Mouse (Mus musculus): ENCODE data around the gene Armc5. TPM values are rescaled to one million over a fixed set of nuclear protein-coding genes. Genes with fewer than 3 reads are reported as not detected.

The Armc5 gene
- polyA plus RNA-seq (2016; fragmentation: Nextera tagmentation; extraction: Ambion mirVana) = 15.3 and 15.7 TPM in 2 replicates

GRCm38 (mm10) chr7:128236856-128237592, at the start of gene Armc5:
Gene Armc5, plus strand, starts transcription at chr7:128237342.
- peak within 1 kb of the TSS; percentile 85 for H3K9ac ChIP-seq
- H3K36me3 ChIP-seq = peaks cover 35% of the 10 kb centered on the region
- peak within 1 kb of the TSS; percentile 78 for H3K4me2 ChIP-seq
- 25% methylated on average over 37 of the region's 37 CpGs for WGBS
- H3K4me1 ChIP-seq (replicated peaks) = peaks cover 16% of the 10 kb centered on the region
- no peaks in the 10 kb centered on the region for H3K9me3 ChIP-seq (replicated peaks)
- peak; percentile 26; the same call in 1 of the 2 replicates for ATAC-seq (ENCODE audit: insufficient number of reproducible peaks, low FRiP score)
- no peaks in the 10 kb centered on the region for H3K27me3 ChIP-seq (replicated peaks)
- peak within 1 kb of the TSS; percentile 78 for H3K4me3 ChIP-seq
- peak within 1 kb of the TSS; percentile 97 for H3K27ac ChIP-seq (ENCODE audit: poor library complexity, severe bottlenecking)

DNA sequence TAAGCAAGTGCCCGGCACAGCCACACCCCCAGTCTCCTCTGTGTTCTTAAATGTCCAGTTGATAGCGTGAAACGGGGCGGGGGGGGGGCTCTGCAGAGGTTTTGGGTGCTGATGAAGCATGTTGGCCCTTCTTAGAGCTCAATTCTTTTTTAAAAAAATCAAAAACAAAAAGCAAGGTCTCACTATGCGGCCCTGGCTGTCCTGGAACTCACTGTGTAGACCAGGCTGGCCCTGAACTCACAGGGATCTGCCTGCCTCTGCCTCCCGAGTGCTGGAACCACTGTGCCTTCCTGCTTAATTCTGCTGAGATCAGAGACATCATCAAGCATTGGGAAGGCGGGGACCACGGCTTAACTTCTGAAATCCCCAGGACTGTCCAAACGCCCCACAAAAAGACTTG, 35.5 kb upstream of the Armc5 start:
- peaks cover 5% of the 10 kb centered on the region; the same call in 1 of the 2 replicates for H3K4me1 ChIP-seq (replicated peaks)
- WGBS = 87% methylated on average over 9 of the region's 9 CpGs
- 0 out of 2 replicates have a peak, but pooled peaks cover 6% of the 10 kb centered on the region for H3K9me3 ChIP-seq (replicated peaks)
- no peak overlapping the region for H3K4me2 ChIP-seq
- no peaks in the 10 kb centered on the region for H3K27me3 ChIP-seq (replicated peaks)
- no peak overlapping the region for H3K9ac ChIP-seq
- H3K4me3 ChIP-seq = no peak overlapping the region
- ATAC-seq (ENCODE audit: insufficient number of reproducible peaks, low FRiP score) = no peak
- H3K27ac ChIP-seq (ENCODE audit: poor library complexity, severe bottlenecking) = no peak overlapping the region
- peaks cover 5% of the 10 kb centered on the region; the same call in 1 of the 2 replicates for H3K36me3 ChIP-seq

DNA sequence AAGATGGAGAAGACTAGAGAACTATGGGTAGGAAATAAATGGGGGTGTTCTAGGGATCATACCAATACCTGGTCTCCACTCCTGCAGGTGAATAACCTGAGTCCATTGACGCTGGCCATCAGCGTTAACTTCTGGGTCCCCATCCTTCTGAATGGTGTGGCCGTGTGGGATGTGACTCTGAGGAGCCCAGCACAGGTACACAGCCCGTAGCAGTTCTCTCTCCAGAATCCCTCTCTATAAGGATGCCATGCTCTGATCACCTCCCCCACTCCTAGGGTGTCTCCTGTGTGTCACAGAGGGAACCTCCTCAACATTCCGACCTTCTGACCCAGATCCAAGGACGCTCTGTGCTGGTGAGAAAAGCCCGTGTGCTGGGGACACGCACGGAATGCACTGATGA, 34.1 kb upstream of the Armc5 start:
- Histone ChIP-seq H3K9me3 (replicated peaks) (0 out of 2 replicates have a peak, but pooled peaks cover 6% of the 10 kb centered on the region), H3K27ac (ENCODE audit: poor library complexity, severe bottlenecking) (no peak overlapping the region), H3K4me1 (replicated peaks) (peaks cover 8% of the 10 kb centered on the region; the same call in 1 of the 2 replicates), H3K9ac (no peak overlapping the region), H3K4me2 (no peak overlapping the region), H3K27me3 (replicated peaks) (no peaks in the 10 kb centered on the region), H3K4me3 (no peak overlapping the region), H3K36me3 (peaks cover 5% of the 10 kb centered on the region; the same call in 1 of the 2 replicates)
- ATAC-seq (ENCODE audit: insufficient number of reproducible peaks, low FRiP score) = no peak
- WGBS = 69% methylated on average over 9 of the region's 9 CpGs

DNA sequence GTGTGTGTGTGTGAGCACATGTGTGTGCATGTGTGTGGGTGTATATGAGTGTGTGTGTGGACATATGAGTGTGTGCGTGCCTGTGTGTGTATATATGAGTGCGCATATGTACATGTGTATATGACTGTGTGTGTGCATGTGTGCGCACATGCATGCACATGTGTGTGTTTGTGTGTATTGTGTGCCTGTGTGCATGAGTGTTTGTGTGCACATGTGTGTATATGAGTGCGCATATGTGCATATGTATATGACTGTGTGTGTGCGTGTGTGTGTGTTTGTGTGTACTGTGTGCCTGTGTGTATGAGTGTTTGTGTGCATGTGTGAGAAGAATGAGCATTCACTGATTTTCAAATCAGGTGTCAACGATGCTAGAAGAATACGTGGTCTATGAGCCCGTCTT, 33.0 kb upstream of the Armc5 start:
- H3K27me3 ChIP-seq (replicated peaks) = no peaks in the 10 kb centered on the region
- H3K9ac ChIP-seq = no peak overlapping the region
- H3K9me3 ChIP-seq (replicated peaks) = no peaks in the 10 kb centered on the region
- peaks cover 8% of the 10 kb centered on the region; the same call in 1 of the 2 replicates for H3K4me1 ChIP-seq (replicated peaks)
- no peak for ATAC-seq (ENCODE audit: insufficient number of reproducible peaks, low FRiP score)
- H3K27ac ChIP-seq (ENCODE audit: poor library complexity, severe bottlenecking) = no peak overlapping the region
- H3K4me3 ChIP-seq = no peak overlapping the region
- peaks cover 5% of the 10 kb centered on the region; the same call in 1 of the 2 replicates for H3K36me3 ChIP-seq
- WGBS = 87% methylated on average over 8 of the region's 8 CpGs
- no peak overlapping the region for H3K4me2 ChIP-seq

DNA sequence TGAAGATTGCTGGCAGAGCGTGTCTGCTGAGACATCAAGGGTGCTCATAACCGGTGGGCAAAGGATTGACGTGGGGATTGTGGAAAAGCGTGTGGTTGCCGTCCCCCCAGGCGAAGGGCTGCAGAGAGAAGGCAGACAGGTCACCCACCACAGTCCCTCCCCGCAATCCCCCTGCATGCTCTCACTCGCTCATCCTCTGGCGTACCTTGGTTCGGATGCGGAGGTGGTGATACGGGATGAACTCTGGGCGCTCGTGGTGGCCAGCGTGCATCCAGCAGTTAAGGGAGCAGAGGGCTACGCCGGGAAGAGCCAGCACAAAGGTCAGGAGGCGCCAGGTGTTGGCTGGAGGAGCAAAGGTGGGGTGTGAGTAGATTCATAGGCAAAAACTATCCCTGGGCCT, 31.4 kb upstream of the Armc5 start:
- H3K27me3 ChIP-seq (replicated peaks) = no peaks in the 10 kb centered on the region
- H3K4me3 ChIP-seq = peak overlapping the region; percentile 55
- peak overlapping the region; percentile 63 for H3K4me2 ChIP-seq
- peaks cover 8% of the 10 kb centered on the region; the same call in 1 of the 2 replicates for H3K4me1 ChIP-seq (replicated peaks)
- peaks cover 5% of the 10 kb centered on the region; the same call in 1 of the 2 replicates for H3K36me3 ChIP-seq
- WGBS = 58% methylated on average over 18 of the region's 18 CpGs
- ATAC-seq (ENCODE audit: insufficient number of reproducible peaks, low FRiP score) = no peak
- no peaks in the 10 kb centered on the region for H3K9me3 ChIP-seq (replicated peaks)
- H3K9ac ChIP-seq = peak overlapping the region; percentile 70
- peak overlapping the region; percentile 90 for H3K27ac ChIP-seq (ENCODE audit: poor library complexity, severe bottlenecking)

- H3K4me1 ChIP-seq (replicated peaks) = peaks cover 8% of the 10 kb centered on the region; the same call in 1 of the 2 replicates
- peak within 1 kb of the TSS; percentile 90 for H3K27ac ChIP-seq (ENCODE audit: poor library complexity, severe bottlenecking)
- peaks cover 5% of the 10 kb centered on the region; the same call in 1 of the 2 replicates for H3K36me3 ChIP-seq
- ATAC-seq (ENCODE audit: insufficient number of reproducible peaks, low FRiP score) = peak; percentile 48; the same call in 1 of the 2 replicates
- peak within 1 kb of the TSS; percentile 55 for H3K4me3 ChIP-seq
- peak within 1 kb of the TSS; percentile 63 for H3K4me2 ChIP-seq
- H3K9me3 ChIP-seq (replicated peaks) = no peaks in the 10 kb centered on the region
- WGBS = 46% methylated on average over 6 of the region's 6 CpGs
- no peaks in the 10 kb centered on the region for H3K27me3 ChIP-seq (replicated peaks)
- H3K9ac ChIP-seq = peak within 1 kb of the TSS; percentile 70
Measured at GRCm38 (mm10) chr7:128206152-128206551, 31.0 kb upstream of the Armc5 start, which contains the start of gene Cox6a2. Gene Cox6a2, minus strand, starts transcription at chr7:128206387.

- Histone ChIP-seq H3K4me2 (no peak overlapping the region), H3K4me3 (no peak overlapping the region), H3K36me3 (peaks cover 5% of the 10 kb centered on the region; the same call in 1 of the 2 replicates), H3K9me3 (replicated peaks) (no peaks in the 10 kb centered on the region), H3K27me3 (replicated peaks) (no peaks in the 10 kb centered on the region), H3K4me1 (replicated peaks) (peaks cover 7% of the 10 kb centered on the region; the same call in 1 of the 2 replicates), H3K9ac (no peak overlapping the region), H3K27ac (ENCODE audit: poor library complexity, severe bottlenecking) (no peak overlapping the region)
- 4% methylated on average over 4 of the region's 4 CpGs for WGBS
- no peak for ATAC-seq (ENCODE audit: insufficient number of reproducible peaks, low FRiP score)
Measured at GRCm38 (mm10) chr7:128208187-128208586, 29.0 kb upstream of the Armc5 start.

DNA sequence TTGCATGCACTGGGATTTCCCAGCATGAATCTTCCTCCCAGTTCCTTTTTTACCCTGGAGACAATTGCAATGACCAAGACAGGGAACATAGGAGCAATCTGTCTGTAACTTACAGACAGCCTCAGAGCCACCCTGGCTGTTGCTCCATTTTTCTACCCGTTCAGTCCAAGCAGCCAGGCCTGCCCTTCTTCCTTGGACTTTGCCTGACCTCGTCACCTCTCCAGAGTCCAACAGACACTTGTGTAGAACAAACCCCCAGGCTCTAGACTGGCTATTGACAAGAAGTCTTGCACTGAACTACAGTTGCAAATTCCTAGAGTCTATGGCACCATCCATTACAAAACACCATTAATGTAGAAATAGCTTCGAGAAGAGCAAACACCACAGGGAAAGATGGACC, 27.3 kb upstream of the Armc5 start:
- ATAC-seq (ENCODE audit: insufficient number of reproducible peaks, low FRiP score) = no peak
- Histone ChIP-seq H3K4me2 (no peak overlapping the region), H3K27ac (ENCODE audit: poor library complexity, severe bottlenecking) (no peak overlapping the region), H3K4me3 (no peak overlapping the region), H3K36me3 (no peaks in the 10 kb centered on the region), H3K9me3 (replicated peaks) (no peaks in the 10 kb centered on the region), H3K4me1 (replicated peaks) (peaks cover 5% of the 10 kb centered on the region; the same call in 1 of the 2 replicates), H3K9ac (no peak overlapping the region), H3K27me3 (replicated peaks) (no peaks in the 10 kb centered on the region)
- WGBS = 55% methylated on average over 3 of the region's 3 CpGs

DNA sequence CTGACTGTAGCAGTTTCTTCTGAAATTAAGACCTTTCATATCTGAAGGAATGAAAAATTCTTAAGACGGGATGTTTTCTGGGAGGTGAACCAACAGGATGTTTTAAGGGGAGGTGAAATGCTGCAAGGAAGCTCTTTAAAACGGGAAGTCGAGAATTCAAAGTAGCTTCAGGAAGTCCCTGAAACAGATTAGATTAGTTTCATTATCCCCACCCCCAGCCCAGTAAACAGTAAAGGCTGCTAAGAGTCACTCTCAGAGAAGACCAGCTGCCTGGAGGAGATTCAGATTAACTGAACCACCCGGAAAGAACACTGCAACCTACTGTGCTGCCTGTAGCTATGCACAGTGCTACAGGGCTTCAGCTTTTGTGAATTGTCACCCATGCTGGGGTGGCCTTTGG, 17.2 kb upstream of the Armc5 start:
- Histone ChIP-seq H3K4me2 (no peak overlapping the region), H3K27me3 (replicated peaks) (no peaks in the 10 kb centered on the region), H3K4me3 (no peak overlapping the region), H3K27ac (ENCODE audit: poor library complexity, severe bottlenecking) (no peak overlapping the region), H3K9ac (no peak overlapping the region), H3K4me1 (replicated peaks) (no peaks in the 10 kb centered on the region), H3K36me3 (no peaks in the 10 kb centered on the region), H3K9me3 (replicated peaks) (no peaks in the 10 kb centered on the region)
- no peak for ATAC-seq (ENCODE audit: insufficient number of reproducible peaks, low FRiP score)
- WGBS = 53% methylated on average over 4 of the region's 4 CpGs

DNA sequence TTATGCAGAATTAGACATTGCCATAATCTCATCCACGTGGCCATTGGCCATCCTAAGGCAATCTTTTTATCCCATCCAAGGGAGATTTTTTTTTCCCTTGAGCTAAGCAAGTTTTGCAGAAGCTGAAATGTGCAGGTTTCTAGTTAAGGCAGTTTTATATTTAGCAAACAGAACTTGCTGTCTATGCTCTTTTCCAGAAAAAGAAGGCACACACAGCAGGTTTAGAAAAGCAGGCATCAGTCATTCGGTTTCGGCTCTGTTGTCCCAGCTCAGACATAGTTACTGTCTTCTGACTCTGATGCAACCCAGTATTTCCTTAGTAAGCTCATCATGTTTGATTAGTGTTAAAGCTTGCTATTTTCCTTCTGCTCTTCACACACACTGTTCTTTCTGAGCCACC, 16.2 kb upstream of the Armc5 start:
- H3K36me3 ChIP-seq = no peaks in the 10 kb centered on the region
- H3K9me3 ChIP-seq (replicated peaks) = no peaks in the 10 kb centered on the region
- H3K9ac ChIP-seq = no peak overlapping the region
- WGBS = 85% methylated on average over 3 of the region's 3 CpGs
- no peak overlapping the region for H3K4me3 ChIP-seq
- no peak overlapping the region for H3K4me2 ChIP-seq
- H3K27me3 ChIP-seq (replicated peaks) = no peaks in the 10 kb centered on the region
- ATAC-seq (ENCODE audit: insufficient number of reproducible peaks, low FRiP score) = no peak
- no peak overlapping the region for H3K27ac ChIP-seq (ENCODE audit: poor library complexity, severe bottlenecking)
- H3K4me1 ChIP-seq (replicated peaks) = no peaks in the 10 kb centered on the region

GRCm38 (mm10) chr7:128231741-128232140, 5.4 kb upstream of the Armc5 start:
- Histone ChIP-seq H3K9ac (no peak overlapping the region), H3K4me3 (no peak overlapping the region), H3K4me1 (replicated peaks) (peaks cover 3% of the 10 kb centered on the region), H3K9me3 (replicated peaks) (no peaks in the 10 kb centered on the region), H3K27me3 (replicated peaks) (no peaks in the 10 kb centered on the region), H3K4me2 (no peak overlapping the region), H3K27ac (ENCODE audit: poor library complexity, severe bottlenecking) (no peak overlapping the region), H3K36me3 (peaks cover 10% of the 10 kb centered on the region; the same call in 1 of the 2 replicates)
- no peak for ATAC-seq (ENCODE audit: insufficient number of reproducible peaks, low FRiP score)
- WGBS = 35% methylated on average over 8 of the region's 8 CpGs
